Mouse (Mus musculus): Measurements from ENCODE around the gene Ccser2. TPM values are rescaled to one million over a fixed set of nuclear protein-coding genes. Genes with fewer than 3 reads are reported as not detected.

Gene Ccser2
- total and polyA plus RNA-seq, 3 experiments, result 3.0 to 4.2 TPM; not detected in 1

- Histone ChIP-seq H3K9me3 (replicated peaks; ENCODE audit: insufficient read depth, low read length) (no peaks in the 10 kb centered on the region), H3K9ac (ENCODE audit: control insufficient read depth, low read depth, low read length, poor library complexity, severe bottlenecking) (no peak overlapping the region), H3K4me3 (ENCODE audit: control insufficient read depth in 1 of 2, insufficient read depth in 1 of 2, low read depth in 2 of 2, low read length in 2 of 2) (no peak overlapping the region), H3K36me3 (ENCODE audit: control insufficient read depth in 1 of 2, insufficient read depth in 2 of 2, low read length in 2 of 2) (no peaks in the 10 kb centered on the region), H3K79me2 (ENCODE audit: control insufficient read depth, insufficient read depth, low read length, poor library complexity) (no peaks in the 10 kb centered on the region), H3K4me1 (ENCODE audit: control insufficient read depth in 1 of 2, insufficient read depth in 2 of 2, low read length in 2 of 2) (peaks cover 0 to 7% of the 10 kb centered on the region in 2 experiments), H3K27ac (ENCODE audit: control insufficient read depth, low read depth, low read length) (no peak overlapping the region), H3K27me3 (ENCODE audit: control insufficient read depth in 1 of 2, insufficient read depth in 2 of 2, low read length in 2 of 2) (no peaks in the 10 kb centered on the region)
- TF ChIP-seq SIN3A (IDR thresholded peaks at IDR 0.05; ENCODE audit: low read length) (no peak), ZMIZ1 (IDR thresholded peaks at IDR 0.05; ENCODE audit: low read depth, low read length) (no peak), ZKSCAN1 (IDR thresholded peaks at IDR 0.05; ENCODE audit: low read depth, low read length) (no peak), POLR2A (IDR thresholded peaks at IDR 0.05; ENCODE audit: control insufficient read depth in 1 of 2, insufficient read depth in 1 of 2, low read depth in 1 of 2, low read length in 2 of 2, poor library complexity in 1 of 2) (no peak)
- DNase-seq (ENCODE audit: low read depth, low spot score), result no peak
Observed at GRCm38 (mm10) chr14:36858932-36859331, 109.6 kb downstream of the Ccser2 start.

GRCm38 (mm10) chr14:36852972-36853371 lies 115.6 kb downstream of the Ccser2 start:
- peak; percentile 23 for DNase-seq (ENCODE audit: low read depth, low spot score)
- no peaks in the 10 kb centered on the region for H3K27me3 ChIP-seq (ENCODE audit: control insufficient read depth in 1 of 2, insufficient read depth in 2 of 2, low read length in 2 of 2)
- no peak overlapping the region for H3K27ac ChIP-seq (ENCODE audit: control insufficient read depth, low read depth, low read length)
- H3K4me3 ChIP-seq (ENCODE audit: control insufficient read depth in 1 of 2, insufficient read depth in 1 of 2, low read depth in 2 of 2, low read length in 2 of 2), result no peak overlapping the region
- no peaks in the 10 kb centered on the region for H3K4me1 ChIP-seq (ENCODE audit: control insufficient read depth in 1 of 2, insufficient read depth in 2 of 2, low read length in 2 of 2)
- no peak overlapping the region for H3K9ac ChIP-seq (ENCODE audit: control insufficient read depth, low read depth, low read length, poor library complexity, severe bottlenecking)
- H3K79me2 ChIP-seq (ENCODE audit: control insufficient read depth, insufficient read depth, low read length, poor library complexity), result no peaks in the 10 kb centered on the region
- no peaks in the 10 kb centered on the region for H3K36me3 ChIP-seq (ENCODE audit: control insufficient read depth in 1 of 2, insufficient read depth in 2 of 2, low read length in 2 of 2)
- TF ChIP-seq POLR2AphosphoS2 (IDR thresholded peaks at IDR 0.05; ENCODE audit: low read length) (no peak), USF1 (IDR thresholded peaks at IDR 0.05; ENCODE audit: low read depth, low read length) (peak; percentile 74)
- no peaks in the 10 kb centered on the region for H3K9me3 ChIP-seq (replicated peaks; ENCODE audit: insufficient read depth, low read length)

GRCm38 (mm10) chr14:36848860-36849259 lies 119.7 kb downstream of the Ccser2 start:
- H3K27me3 ChIP-seq (ENCODE audit: control insufficient read depth in 1 of 2, insufficient read depth in 2 of 2, low read length in 2 of 2), result no peaks in the 10 kb centered on the region
- no peaks in the 10 kb centered on the region for H3K79me2 ChIP-seq (ENCODE audit: control insufficient read depth, insufficient read depth, low read length, poor library complexity)
- H3K36me3 ChIP-seq (ENCODE audit: control insufficient read depth in 1 of 2, insufficient read depth in 2 of 2, low read length in 2 of 2), result no peaks in the 10 kb centered on the region
- H3K9ac ChIP-seq (ENCODE audit: control insufficient read depth, low read depth, low read length, poor library complexity, severe bottlenecking), result no peak overlapping the region
- DNase-seq (ENCODE audit: low read depth, low spot score), result no peak
- H3K4me1 ChIP-seq (ENCODE audit: control insufficient read depth in 1 of 2, insufficient read depth in 2 of 2, low read length in 2 of 2), result no peaks in the 10 kb centered on the region
- H3K27ac ChIP-seq (ENCODE audit: control insufficient read depth, low read depth, low read length), result no peak overlapping the region
- TF ChIP-seq MYB (IDR thresholded peaks at IDR 0.05; ENCODE audit: low read depth, low read length) (no peak), RCOR1 (IDR thresholded peaks at IDR 0.05; ENCODE audit: low read depth, low read length) (no peak), CHD1 (IDR thresholded peaks at IDR 0.05; ENCODE audit: low read depth, low read length) (no peak), MXI1 (IDR thresholded peaks at IDR 0.05; ENCODE audit: low read depth, low read length) (no peak), USF1 (IDR thresholded peaks at IDR 0.05; ENCODE audit: low read depth, low read length) (no peak), ELF1 (IDR thresholded peaks at IDR 0.05; ENCODE audit: low read depth, low read length) (no peak), GATA1 (IDR thresholded peaks at IDR 0.05; ENCODE audit: low read depth, low read length) (no peak), CHD2 (IDR thresholded peaks at IDR 0.05; ENCODE audit: low read length) (no peak), GABPA (IDR thresholded peaks at IDR 0.05; ENCODE audit: low read depth, low read length) (no peak), ZNF384 (IDR thresholded peaks at IDR 0.05; ENCODE audit: low read depth, low read length) (no peak), MAX (IDR thresholded peaks at IDR 0.05; ENCODE audit: low read length) (no peak), TCF12 (IDR thresholded peaks at IDR 0.05; ENCODE audit: low read depth, low read length) (no peak), HCFC1 (IDR thresholded peaks at IDR 0.05; ENCODE audit: low read depth, low read length) (no peak), MAFK (IDR thresholded peaks at IDR 0.05; ENCODE audit: borderline replicate concordance, low read depth, low read length) (no peak), ZMIZ1 (IDR thresholded peaks at IDR 0.05; ENCODE audit: low read depth, low read length) (no peak), POLR2A (IDR thresholded peaks at IDR 0.05; ENCODE audit: control insufficient read depth in 1 of 2, insufficient read depth in 1 of 2, low read depth in 1 of 2, low read length in 2 of 2, poor library complexity in 1 of 2) (no peak), RAD21 (IDR thresholded peaks at IDR 0.05; ENCODE audit: low read depth, low read length) (no peak), ZC3H11A (IDR thresholded peaks at IDR 0.05; ENCODE audit: low read depth, low read length) (no peak), POLR2AphosphoS2 (IDR thresholded peaks at IDR 0.05; ENCODE audit: low read length) (no peak), CTCF (IDR thresholded peaks at IDR 0.05 in 2 of 3, conservative IDR thresholded peaks at IDR 0.05 in 1 of 3; ENCODE audit: control insufficient read depth in 1 of 3, insufficient read depth in 1 of 3, low read depth in 2 of 3, low read length in 3 of 3, poor library complexity in 1 of 3, severe bottlenecking in 1 of 3) (no peak)
- H3K9me3 ChIP-seq (replicated peaks; ENCODE audit: insufficient read depth, low read length), result no peaks in the 10 kb centered on the region
- no peak overlapping the region for H3K4me3 ChIP-seq (ENCODE audit: control insufficient read depth in 1 of 2, insufficient read depth in 1 of 2, low read depth in 2 of 2, low read length in 2 of 2)
